Mouse (Mus musculus) myocyte (in vitro differentiated cells): ENCODE results near the gene Hipk2. TPM values are rescaled to one million over a fixed set of nuclear protein-coding genes. Genes with fewer than 3 reads are reported as not detected.

ENCODE experiments used
- H3K27me3 ChIP-seq: one replicate; pipeline ENCODE4 v1.6.1; 2011; ENCODE audit not compliant: control insufficient read depth, insufficient read depth, insufficient read length
- H3K36me3 ChIP-seq: one replicate; pipeline ENCODE4 v1.6.1; 2011; ENCODE audit not compliant: control insufficient read depth, insufficient read depth
- H3K4me2 ChIP-seq: one replicate; pipeline ENCODE4 v1.6.1; 2011; ENCODE audit warnings: low read depth, control low read depth
- H3K4me3 ChIP-seq: one replicate; pipeline ENCODE4 v1.5.1; 2011; ENCODE audit warnings: mild to moderate bottlenecking, control low read depth, moderate library complexity
- H3K79me2 ChIP-seq: one replicate; pipeline ENCODE4 v1.6.1; 2011; ENCODE audit not compliant: control insufficient read depth, insufficient read depth
- H3ac ChIP-seq: one replicate; pipeline ENCODE4 v1.6.1; 2011; ENCODE audit not compliant: control insufficient read depth, insufficient read length
- CEBPB ChIP-seq: IDR thresholded peaks from 2 replicates; pipeline ENCODE4 v1.6.1; 2011; ENCODE audit warnings: mild to moderate bottlenecking, moderate library complexity; ENCODE audit not compliant: poor library complexity, insufficient read depth, severe bottlenecking
- E2F4 ChIP-seq: IDR thresholded peaks from one replicate; pipeline ENCODE4 v1.6.1; 2011; ENCODE audit warnings: mild to moderate bottlenecking, control low read depth, moderate library complexity; ENCODE audit not compliant: insufficient read depth
- MAX ChIP-seq: IDR thresholded peaks from one replicate; pipeline ENCODE4 v1.6.1; 2011; ENCODE audit warnings: low read depth, mild to moderate bottlenecking, control low read depth
- MYOD1 ChIP-seq, 3 experiments: IDR thresholded peaks; one replicate each; pipeline ENCODE4 v1.6.1; 2011; ENCODE audit warnings: control low read depth in 2 of 3, low read depth in 2 of 3, mild to moderate bottlenecking in 2 of 3, moderate library complexity in 1 of 3; ENCODE audit not compliant: insufficient read length in 2 of 3, control insufficient read depth in 1 of 3
- MYOG ChIP-seq, 3 experiments: IDR thresholded peaks; one replicate each; pipeline ENCODE4 v1.6.1; 2011; ENCODE audit warnings: control low read depth in 2 of 3, low read depth in 2 of 3, mild to moderate bottlenecking in 2 of 3; ENCODE audit not compliant: insufficient read length in 2 of 3, control insufficient read depth in 1 of 3, insufficient read depth in 1 of 3
- POLR2A ChIP-seq: IDR thresholded peaks from one replicate; pipeline ENCODE4 v1.6.1; 2011; ENCODE audit warnings: low read depth, mild to moderate bottlenecking, control low read depth, moderate library complexity; ENCODE audit not compliant: insufficient read length
- POLR2AphosphoS2 ChIP-seq: IDR thresholded peaks from one replicate; pipeline ENCODE4 v1.6.1; 2011; ENCODE audit warnings: low read depth, control low read depth; ENCODE audit not compliant: insufficient read length
- REST ChIP-seq: IDR thresholded peaks from one replicate; pipeline ENCODE4 v1.6.1; 2011; ENCODE audit warnings: mild to moderate bottlenecking, control low read depth, moderate library complexity; ENCODE audit not compliant: insufficient read depth, insufficient read length
- SRF ChIP-seq: IDR thresholded peaks from one replicate; pipeline ENCODE4 v1.6.1; 2011; ENCODE audit warnings: low read depth; ENCODE audit not compliant: control insufficient read depth, insufficient read length
- TCF12 ChIP-seq: IDR thresholded peaks from one replicate; pipeline ENCODE4 v1.6.1; 2011; ENCODE audit warnings: mild to moderate bottlenecking, control low read depth; ENCODE audit not compliant: poor library complexity, insufficient read depth, severe bottlenecking
- TCF3 ChIP-seq: IDR thresholded peaks from one replicate; pipeline ENCODE4 v1.6.1; 2011; ENCODE audit warnings: low read depth, control low read depth; ENCODE audit not compliant: insufficient read length
- USF1 ChIP-seq: IDR thresholded peaks from one replicate; pipeline ENCODE4 v1.6.1; 2011; ENCODE audit warnings: low read depth, mild to moderate bottlenecking, control low read depth, moderate library complexity
- polyA plus RNA-seq: library from polyadenylated mRNA; unstranded; fragments of >200 nt; fragmentation: generic; extraction: Trizol; gene quantifications from one replicate; pipeline ENCODE4 v1.2.1, GENCODE M21; 2012; ENCODE audit warnings: missing spikeins

The Hipk2 gene
- polyA plus RNA-seq, 1 experiment = 11.3 TPM

- Histone ChIP-seq H3K4me3 (no peak overlapping the region), H3K36me3 (no peaks in the 10 kb centered on the region), H3K27me3 (no peaks in the 10 kb centered on the region), H3K79me2 (peaks cover 9% of the 10 kb centered on the region), H3K4me2 (no peak overlapping the region), H3ac (no peak overlapping the region)
- TF ChIP-seq USF1 = no peak
- no peak for TF ChIP-seq TCF12
- no peak for TF ChIP-seq POLR2A
- no peak for TF ChIP-seq MYOG (IDR thresholded peaks at IDR 0.05; ENCODE audit: control insufficient read depth in 1 of 3, insufficient read depth in 1 of 3, insufficient read length in 2 of 3, low read depth in 2 of 3)
- no peak for TF ChIP-seq CEBPB
- TF ChIP-seq REST = no peak
- TF ChIP-seq MAX = no peak
- no peak for TF ChIP-seq MYOD1 (IDR thresholded peaks at IDR 0.05; ENCODE audit: control insufficient read depth in 1 of 3, insufficient read length in 2 of 3, low read depth in 2 of 3)
- no peak for TF ChIP-seq SRF
These were observed 88.8 kb downstream of the Hipk2 start for GRCm38 (mm10) chr6:38787134-38787533.

- Histone ChIP-seq H3K36me3 (no peaks in the 10 kb centered on the region), H3K79me2 (peaks cover 5% of the 10 kb centered on the region), H3K4me2 (no peak overlapping the region), H3K4me3 (no peak overlapping the region), H3K27me3 (no peaks in the 10 kb centered on the region), H3ac (no peak overlapping the region)
- TF ChIP-seq E2F4 (no peak), CEBPB (no peak), MAX (no peak), MYOD1 (IDR thresholded peaks at IDR 0.05; ENCODE audit: control insufficient read depth in 1 of 3, insufficient read length in 2 of 3, low read depth in 2 of 3) (no peak), SRF (no peak), POLR2A (no peak), POLR2AphosphoS2 (no peak), MYOG (IDR thresholded peaks at IDR 0.05; ENCODE audit: control insufficient read depth in 1 of 3, insufficient read depth in 1 of 3, insufficient read length in 2 of 3, low read depth in 2 of 3) (no peak), REST (no peak), TCF12 (no peak), USF1 (no peak), TCF3 (no peak)
These were observed 90.2 kb downstream of the Hipk2 start for GRCm38 (mm10) chr6:38785747-38786146.

DNA sequence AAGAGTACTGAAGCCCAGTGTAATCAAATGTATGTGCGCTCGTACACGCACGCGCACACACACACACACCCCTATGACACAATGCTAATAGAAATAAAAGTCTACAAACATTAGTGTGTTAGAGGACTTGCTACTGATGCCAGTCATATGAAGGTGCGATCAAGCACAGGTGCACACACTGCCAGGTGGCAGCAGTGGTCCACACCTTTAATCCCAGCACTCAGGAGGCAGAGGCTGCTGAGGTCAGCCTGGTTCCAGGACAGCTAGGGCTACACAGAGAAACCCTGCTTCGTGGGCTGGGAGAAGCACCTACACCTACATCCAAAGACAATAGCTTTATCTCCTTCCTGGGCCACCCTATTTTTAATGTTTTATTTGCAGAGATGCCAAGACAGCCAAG, 96.6 kb downstream of the Hipk2 start:
- no peak overlapping the region for H3K4me3 ChIP-seq
- H3K36me3 ChIP-seq = no peaks in the 10 kb centered on the region
- no peak overlapping the region for H3ac ChIP-seq
- H3K4me2 ChIP-seq = no peak overlapping the region
- no peaks in the 10 kb centered on the region for H3K27me3 ChIP-seq
- H3K79me2 ChIP-seq = no peaks in the 10 kb centered on the region
- TF ChIP-seq MAX = no peak
- TF ChIP-seq MYOD1 (IDR thresholded peaks at IDR 0.05; ENCODE audit: control insufficient read depth in 1 of 3, insufficient read length in 2 of 3, low read depth in 2 of 3) = no peak
- TF ChIP-seq POLR2AphosphoS2 = no peak
- no peak for TF ChIP-seq USF1
- TF ChIP-seq CEBPB = no peak
- TF ChIP-seq TCF3 = no peak
- no peak for TF ChIP-seq REST
- TF ChIP-seq POLR2A = no peak
- TF ChIP-seq MYOG (IDR thresholded peaks at IDR 0.05; ENCODE audit: control insufficient read depth in 1 of 3, insufficient read depth in 1 of 3, insufficient read length in 2 of 3, low read depth in 2 of 3) = no peak
- TF ChIP-seq SRF = no peak
- no peak for TF ChIP-seq E2F4
- no peak for TF ChIP-seq TCF12

- H3K79me2 ChIP-seq = no peaks in the 10 kb centered on the region
- TF ChIP-seq REST = no peak
- TF ChIP-seq TCF12 = no peak
- no peak for TF ChIP-seq MAX
- no peak for TF ChIP-seq MYOD1 (IDR thresholded peaks at IDR 0.05; ENCODE audit: control insufficient read depth in 1 of 3, insufficient read length in 2 of 3, low read depth in 2 of 3)
- no peak for TF ChIP-seq MYOG (IDR thresholded peaks at IDR 0.05; ENCODE audit: control insufficient read depth in 1 of 3, insufficient read depth in 1 of 3, insufficient read length in 2 of 3, low read depth in 2 of 3)
- no peak for TF ChIP-seq CEBPB
These were observed 97.1 kb downstream of the Hipk2 start for GRCm38 (mm10) chr6:38778887-38779286.

GRCm38 (mm10) chr6:38776000-38776584, 99.9 kb downstream of the Hipk2 start:
- Histone ChIP-seq H3K79me2 (no peaks in the 10 kb centered on the region), H3K4me2 (no peak overlapping the region), H3K4me3 (no peak overlapping the region), H3K27me3 (no peaks in the 10 kb centered on the region), H3ac (no peak overlapping the region), H3K36me3 (no peaks in the 10 kb centered on the region)
- TF ChIP-seq MAX = no peak
- TF ChIP-seq REST = no peak
- TF ChIP-seq CEBPB = no peak
- no peak for TF ChIP-seq SRF
- TF ChIP-seq E2F4 = no peak
- no peak for TF ChIP-seq TCF3
- TF ChIP-seq TCF12 = no peak
- TF ChIP-seq MYOD1 (IDR thresholded peaks at IDR 0.05; ENCODE audit: control insufficient read depth in 1 of 3, insufficient read length in 2 of 3, low read depth in 2 of 3) = no peak
- TF ChIP-seq POLR2AphosphoS2 = no peak
- no peak for TF ChIP-seq POLR2A
- TF ChIP-seq MYOG (IDR thresholded peaks at IDR 0.05; ENCODE audit: control insufficient read depth in 1 of 3, insufficient read depth in 1 of 3, insufficient read length in 2 of 3, low read depth in 2 of 3) = no peak
- no peak for TF ChIP-seq USF1

More at GRCm38 (mm10) chr6:38778887-38779286, 97.1 kb downstream of the Hipk2 start:
- Histone ChIP-seq H3K4me3 (no peak overlapping the region), H3K27me3 (no peaks in the 10 kb centered on the region), H3K4me2 (no peak overlapping the region), H3K36me3 (no peaks in the 10 kb centered on the region), H3ac (no peak overlapping the region)
